Mouse (Mus musculus): ENCODE measurements around the gene Dleu7.

The Dleu7 gene

DNA sequence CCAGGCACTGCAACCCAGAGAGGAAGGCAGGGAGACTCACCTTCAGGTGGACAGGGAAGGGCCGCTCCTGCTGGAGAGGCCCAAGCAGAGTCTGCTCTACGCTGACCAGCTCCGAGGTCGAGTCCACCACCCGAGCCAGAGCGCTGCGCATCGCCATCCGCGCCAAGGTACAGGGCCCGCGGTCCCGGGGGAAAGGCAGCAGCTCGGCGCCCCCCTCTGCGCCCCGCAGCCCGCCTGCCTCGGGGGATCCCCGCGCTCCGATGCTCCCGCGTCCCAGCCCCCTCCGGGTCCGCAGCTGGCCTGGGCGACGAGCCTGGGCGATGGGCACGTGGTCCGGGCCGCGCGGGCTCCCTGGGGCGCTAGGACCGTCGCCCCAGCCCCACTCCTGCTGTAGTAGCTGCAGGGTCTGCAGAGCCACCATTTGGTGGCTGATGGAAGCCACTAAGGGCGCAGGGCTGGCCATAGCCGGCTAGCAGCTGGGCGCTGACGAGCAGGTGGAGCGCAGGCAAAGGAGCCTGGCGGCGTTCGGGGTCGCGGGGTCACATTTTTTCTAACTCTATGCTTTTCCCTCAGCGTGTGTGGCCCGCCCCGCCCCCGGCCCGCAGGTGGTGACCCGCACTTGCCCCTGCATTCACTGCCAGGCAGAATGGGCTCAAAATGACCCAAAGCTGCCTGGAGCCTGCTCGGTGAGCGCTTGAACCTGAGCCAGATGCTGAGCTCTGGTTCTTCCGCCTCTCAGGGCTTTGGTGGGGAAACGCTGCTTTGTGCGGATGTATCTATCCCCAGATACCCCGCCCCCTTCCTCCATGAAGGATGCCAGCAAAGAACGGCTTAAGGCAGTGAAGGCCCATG lies at the start of gene Dleu7, which contains the start of gene Rnaseh2b:
TSS of gene Dleu7 (minus strand) at position 560 of the 852 bp plus-strand sequence.
TSS of gene Rnaseh2b (plus strand) at position 102 of the 852 bp plus-strand sequence.
- no peak for DNase-seq (ENCODE audit: low spot score in 2 of 2)

DNA sequence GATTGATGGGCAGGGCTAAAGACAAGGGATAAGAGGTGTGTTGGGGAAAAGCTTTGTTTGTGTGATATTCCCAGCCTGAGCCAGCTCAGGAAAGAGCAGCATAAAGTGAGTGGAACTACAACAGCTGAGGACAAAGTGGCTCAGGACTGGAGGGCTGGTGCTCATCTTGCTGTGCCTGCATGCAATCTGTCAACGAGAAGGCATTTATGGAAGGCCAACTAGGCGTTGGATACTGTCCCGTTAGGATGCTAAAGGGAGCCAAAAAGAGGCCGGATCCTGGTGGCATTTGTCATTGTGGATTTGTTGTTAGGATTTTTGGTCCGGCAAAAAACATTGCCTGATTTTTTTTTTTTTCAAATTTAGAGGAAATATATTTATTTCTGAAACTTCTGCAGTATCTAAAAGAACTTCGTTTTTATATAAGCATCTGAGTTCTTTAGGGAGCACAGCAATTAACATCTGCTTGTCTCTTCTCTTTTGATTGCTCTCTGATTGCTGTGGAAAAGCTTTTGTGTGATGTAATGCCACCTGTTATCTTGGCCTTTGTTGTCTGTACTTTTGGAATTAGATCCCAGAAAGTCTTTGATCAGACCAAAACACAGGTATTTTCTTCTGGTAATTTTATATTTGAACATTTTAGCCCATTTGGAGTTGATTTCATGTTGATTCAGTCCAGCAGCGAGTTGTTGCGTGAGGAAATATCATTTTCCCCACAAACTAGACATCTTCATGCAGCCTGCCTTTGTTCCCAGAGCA lies 49.2 kb upstream of the Dleu7 start:
- no peak for DNase-seq (ENCODE audit: low spot score in 2 of 2)

DNA sequence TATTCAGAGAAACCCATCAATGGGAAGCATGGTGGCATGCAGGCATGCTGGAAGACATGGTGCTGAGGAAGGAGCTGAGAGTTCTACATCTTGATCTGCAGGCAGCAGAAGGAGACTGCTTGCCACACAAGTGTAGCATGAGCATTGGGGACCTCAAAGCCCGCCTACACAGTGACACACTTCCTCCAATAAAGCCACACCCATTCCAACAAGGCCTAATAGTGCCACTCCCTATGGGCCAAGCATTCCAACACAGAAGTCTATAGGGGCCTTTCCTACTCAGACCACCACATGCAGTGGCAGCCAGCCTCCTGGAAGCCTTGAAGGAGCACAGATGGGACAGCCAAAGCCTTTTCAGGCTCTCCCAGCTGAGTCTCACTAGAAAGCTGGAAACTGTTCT lies 46.3 kb upstream of the Dleu7 start:
- DNase-seq (ENCODE audit: low spot score in 2 of 2), result no peak

DNA sequence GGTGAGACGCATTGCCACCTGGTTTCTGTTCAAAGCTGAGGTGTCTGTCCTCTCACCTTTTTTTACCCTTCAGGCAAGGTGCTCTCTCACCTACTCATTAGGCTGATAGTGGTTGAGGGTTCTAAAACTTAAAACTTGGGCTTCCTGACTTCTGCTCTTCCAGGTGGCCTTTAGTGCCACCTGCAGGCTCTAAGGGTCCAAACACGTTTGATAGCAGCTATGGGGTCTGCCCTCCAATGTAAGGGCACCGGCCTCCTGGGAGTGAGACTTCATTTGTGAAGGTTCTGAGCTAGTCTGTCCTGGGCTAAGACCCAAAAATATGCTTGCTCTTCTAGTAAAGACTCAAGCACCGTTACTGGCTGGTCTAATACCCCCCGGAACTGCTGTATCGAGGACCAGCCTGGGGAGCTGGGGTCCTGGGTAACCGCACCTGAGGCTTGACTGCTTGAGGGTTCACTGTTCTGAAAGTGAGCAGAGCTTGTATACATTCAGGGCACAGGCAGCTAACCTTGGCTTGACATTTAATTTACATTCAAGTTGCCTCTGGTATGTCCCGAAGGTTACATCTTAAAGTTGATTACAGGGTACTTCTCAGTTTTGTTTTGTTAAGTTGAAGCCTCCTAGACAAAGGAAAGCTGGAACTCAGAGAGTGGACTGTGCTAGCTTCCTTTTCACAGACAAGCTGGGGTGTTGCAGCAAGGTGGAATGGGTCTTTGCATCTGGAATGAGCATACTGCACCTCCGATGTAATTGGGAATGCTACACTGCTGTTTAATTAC lies 41.3 kb upstream of the Dleu7 start:
- no peak for DNase-seq (ENCODE audit: low spot score in 2 of 2)

DNA sequence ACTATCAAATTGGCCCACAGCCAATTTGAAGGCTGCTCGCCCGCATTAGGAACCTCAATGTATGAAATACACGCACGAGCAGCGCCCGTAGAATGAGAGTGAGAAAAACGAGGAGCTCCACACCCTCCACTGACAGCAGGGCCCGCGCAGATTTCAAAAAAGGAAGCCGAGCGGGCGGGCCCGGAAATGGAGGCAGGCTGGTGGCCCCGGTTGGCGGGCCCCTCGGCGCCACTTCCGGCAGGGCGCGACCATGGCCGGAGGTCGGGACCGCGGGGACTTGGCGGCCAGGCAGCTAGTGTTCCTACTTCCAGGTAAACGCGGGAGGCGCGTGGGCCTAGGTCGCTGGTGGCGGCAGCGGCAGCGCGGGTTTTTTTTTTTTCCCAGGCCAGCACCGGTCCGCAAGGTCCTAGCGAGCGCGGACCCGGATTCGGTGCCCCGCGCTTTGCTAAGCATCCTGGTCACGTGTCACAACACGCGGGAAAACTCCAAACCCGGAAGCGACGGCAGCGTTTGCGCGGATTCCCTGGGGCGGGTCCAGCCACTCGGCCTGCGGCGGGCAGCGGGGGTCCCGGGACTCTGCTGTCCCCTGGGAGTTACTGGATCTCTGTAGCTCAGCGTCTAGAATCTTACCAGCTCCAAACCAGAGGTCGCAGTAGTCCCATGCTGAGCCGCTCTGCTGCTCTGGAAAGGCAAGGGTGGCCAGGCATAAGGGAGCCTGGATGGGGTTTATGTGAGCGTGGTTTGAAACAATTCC lies 39.2 kb upstream of the Dleu7 start:
- peak; percentile 74 to 79 for DNase-seq (ENCODE audit: low spot score in 2 of 2)

DNA sequence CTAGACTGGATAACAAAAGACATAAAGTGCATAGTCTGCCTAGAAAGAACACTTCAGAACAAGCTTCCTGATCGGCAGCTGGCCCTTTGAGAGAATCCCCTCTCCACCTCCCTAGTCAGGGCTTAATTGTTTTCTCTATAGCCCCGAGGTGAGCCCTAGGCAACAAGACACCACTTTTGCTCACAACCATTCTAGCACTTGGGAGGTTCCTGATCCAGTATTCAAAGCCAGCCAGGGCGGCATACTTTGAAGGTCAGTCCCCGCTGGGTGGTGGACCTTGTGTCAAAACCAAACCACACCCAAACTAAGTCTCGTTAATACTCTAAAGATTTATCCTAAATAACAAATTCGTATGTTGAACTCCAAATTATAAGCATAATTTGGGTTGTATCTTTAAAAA lies 38.6 kb upstream of the Dleu7 start:
- no peak for DNase-seq (ENCODE audit: low spot score in 2 of 2)

DNA sequence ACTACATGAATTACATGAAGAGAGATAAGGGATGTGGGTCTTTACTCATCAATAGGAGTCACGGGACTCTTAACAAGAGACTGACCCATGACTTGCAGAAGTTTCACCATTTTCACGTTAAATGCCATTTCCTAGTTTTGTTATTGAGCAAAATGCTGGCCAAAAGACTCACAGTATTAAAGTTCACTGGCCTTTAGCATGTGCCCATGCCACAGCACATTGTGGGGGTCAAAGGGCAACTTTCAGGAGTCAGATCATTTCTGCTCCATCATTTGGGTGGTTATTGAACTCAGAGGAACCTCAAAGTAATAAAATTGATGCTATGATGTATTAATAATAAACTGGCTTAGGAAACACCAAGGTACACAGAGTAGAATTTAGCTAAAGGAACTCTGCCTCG lies 36.8 kb upstream of the Dleu7 start:
- no peak for DNase-seq (ENCODE audit: low spot score in 2 of 2)

DNA sequence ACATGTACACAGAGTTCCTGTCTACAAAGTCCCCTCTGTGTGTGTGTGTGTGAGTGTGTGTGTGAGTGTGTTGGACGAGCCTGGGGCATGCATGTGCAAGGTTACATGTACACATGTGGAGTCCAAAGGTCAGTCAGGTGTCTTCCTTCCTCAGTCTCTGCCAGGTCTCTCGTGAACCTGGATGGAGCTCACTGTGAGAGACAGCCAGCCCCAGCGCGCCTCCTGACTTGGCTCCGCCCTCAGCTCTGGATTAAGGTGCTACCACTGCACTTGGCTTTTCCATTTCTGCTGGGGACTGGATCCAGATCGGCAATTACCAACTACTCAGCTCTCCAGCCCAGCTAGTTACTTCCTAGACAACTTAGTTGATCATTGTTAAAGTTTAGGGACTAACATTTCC lies 35.8 kb upstream of the Dleu7 start:
- DNase-seq (ENCODE audit: low spot score in 2 of 2), result no peak

DNA sequence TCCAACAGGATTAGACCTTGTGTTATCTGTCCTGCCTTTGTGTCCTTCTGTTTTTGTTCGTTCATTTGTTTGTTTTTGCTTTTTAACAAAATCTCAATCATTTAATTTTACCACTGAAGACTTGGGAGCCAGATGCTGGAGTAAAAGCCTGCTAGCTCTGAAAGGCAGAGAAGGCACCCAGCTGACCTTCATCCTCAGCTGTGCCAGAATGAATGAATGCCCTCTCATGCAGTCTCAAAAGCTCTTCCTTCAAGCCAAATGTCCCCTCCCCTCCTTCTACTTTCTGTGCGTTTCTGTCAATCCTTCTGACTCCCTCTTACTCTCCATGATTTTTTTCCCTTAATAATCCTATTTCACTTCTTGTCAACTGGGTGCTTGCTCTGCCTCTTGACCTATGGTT lies 34.3 kb upstream of the Dleu7 start:
- no peak for DNase-seq (ENCODE audit: low spot score in 2 of 2)

DNA sequence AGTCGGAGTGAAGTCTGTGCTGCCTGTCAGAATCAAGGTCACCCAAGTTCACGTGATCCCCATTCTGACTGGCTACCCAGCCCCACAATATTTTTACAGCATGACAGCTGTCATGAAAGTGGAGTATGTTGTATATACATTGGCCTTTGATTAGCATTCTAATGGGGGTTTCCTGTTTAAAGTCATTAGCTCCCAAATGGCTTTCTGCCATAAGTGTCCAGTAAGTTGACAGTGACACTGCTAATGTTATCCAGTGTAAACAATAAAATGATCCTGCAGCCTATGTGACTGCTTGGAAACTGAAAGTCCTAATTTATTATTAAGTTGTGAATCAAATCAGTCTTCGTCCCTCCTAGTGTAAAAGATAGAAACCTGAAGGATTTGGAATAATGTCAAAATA lies 33.2 kb upstream of the Dleu7 start:
- no peak for DNase-seq (ENCODE audit: low spot score in 2 of 2)

DNA sequence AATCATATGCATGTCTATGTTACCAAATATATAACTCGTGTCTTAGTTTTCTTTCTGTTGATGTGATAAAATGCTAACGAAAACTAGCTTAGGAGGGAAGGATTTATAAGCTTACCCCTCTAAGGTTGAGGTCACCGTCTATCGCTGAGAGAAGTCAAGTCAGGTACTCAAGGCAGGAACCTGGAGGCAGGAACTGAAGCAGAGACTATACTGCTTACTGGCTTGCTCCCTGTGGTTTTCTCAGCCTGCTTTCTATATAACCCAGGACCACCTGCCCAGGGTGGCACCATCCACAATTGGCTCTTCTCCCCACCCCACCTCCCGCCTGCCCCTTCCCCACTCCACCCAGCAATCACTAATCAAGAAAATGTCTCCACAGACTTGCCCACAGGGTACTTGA lies 32.1 kb upstream of the Dleu7 start:
- no peak for DNase-seq (ENCODE audit: low spot score in 2 of 2)

DNA sequence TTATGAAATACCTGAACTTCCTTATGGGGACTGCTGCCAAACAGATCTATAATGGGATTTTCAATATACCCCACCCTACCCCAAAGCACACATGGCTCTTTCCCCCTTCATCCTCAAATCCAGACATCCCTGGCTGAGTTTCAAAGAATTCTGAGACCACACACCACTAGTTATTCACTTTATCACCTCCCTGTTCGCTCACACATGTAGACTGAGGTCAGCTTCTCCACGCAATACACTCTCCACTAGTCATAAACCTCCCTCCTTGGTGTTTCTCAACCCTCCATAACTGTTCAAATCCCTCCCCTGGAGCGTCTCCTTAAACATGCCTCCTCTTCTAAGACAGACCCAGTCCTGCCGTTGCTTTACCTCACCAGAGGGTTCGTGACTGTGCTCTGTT lies 30.6 kb upstream of the Dleu7 start:
- no peak for DNase-seq (ENCODE audit: low spot score in 2 of 2)

DNA sequence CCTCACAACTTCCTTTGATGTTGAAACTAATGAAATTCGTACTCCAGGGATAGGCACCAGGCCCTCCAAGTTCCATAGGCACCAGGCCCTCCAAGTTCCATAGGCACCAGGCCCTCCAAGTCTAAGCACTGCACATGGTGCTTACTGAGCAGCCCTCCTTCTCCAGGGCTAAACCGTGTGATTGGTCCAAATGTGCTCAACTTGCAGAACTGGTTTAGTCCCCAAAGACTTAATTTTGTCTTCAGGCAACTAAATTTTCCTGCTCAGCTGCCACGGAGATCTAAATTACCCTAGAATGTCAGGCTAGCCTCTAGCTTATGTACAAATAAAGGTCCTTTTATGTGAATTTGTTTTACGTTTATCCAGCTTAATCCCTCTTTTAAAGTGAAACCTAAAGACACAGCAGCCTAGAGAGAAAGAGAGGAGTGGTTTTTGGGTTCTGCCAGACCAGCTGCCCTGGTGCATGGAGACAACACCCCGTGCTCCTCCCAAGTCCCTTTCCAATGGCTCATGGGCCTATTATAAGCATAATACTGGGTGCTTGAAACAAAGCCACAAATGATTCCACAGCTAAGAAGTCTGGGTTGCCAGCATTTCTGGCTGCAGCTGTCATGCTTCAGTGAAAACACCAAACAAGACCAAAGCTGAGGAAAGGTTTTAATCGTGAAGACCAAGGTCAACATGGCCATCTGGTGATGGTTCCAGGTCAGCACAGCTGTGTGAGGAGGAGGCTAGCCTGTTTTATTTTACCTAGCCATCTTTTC lies 29.9 kb upstream of the Dleu7 start:
- no peak for DNase-seq (ENCODE audit: low spot score in 2 of 2)

DNA sequence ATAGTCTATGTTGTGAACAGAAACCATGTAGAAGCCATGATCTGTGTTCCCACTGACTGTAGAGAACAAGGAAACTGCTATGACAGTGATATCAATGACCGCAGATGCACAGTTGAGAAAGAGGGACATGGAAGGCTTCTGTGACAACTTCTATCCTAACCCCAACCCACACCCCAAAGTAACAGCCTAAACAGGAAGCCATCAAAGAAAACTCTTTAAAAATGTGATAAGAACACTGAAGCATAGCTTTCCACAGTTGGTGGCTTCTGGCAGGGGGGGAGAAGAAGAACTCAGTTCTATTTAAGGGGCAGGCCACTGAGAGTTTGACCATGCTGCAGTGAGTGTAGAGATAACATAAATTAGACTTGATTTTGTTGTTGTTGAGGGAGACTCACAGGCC lies 18.8 kb upstream of the Dleu7 start:
- DNase-seq (ENCODE audit: low spot score in 2 of 2), result no peak

DNA sequence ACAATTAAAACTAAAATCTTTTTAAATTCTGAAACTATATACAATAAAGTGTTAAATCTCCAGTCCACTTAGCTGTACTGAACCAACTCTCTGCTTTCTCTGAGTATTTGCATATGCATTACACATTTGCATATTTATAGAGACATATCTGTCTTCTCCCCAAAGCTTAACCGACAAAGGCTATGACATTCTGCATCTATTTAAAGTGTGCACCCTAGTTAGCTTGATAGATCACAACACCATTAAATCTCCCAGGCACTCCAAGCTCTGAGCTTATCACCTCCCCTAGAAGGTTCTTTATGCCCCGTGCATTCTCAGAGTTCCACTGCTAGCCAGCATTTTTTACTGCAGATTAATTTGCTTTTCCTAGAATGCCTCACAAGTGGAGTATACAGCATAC lies 16.2 kb upstream of the Dleu7 start:
- no peak for DNase-seq (ENCODE audit: low spot score in 2 of 2)

DNA sequence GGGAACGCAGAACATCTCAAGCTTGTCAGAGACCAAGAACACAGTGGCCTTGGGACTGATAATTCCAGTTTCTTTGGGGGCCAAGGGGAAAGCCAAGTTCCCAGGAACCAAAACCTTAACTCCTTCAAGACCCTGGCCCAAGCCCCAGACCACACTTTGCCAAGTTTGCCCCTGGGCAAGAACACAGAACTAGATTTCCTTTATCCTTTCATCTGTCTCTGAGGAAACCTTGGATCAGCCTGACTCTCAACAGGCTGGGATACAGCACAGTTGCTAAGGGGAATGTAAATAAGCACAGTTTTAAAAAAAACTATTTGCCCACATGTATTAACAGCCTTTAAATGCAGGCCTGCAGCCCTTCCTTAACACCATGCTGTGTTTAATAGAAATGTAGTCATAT lies 14.7 kb upstream of the Dleu7 start:
- DNase-seq (ENCODE audit: low spot score in 2 of 2), result no peak

DNA sequence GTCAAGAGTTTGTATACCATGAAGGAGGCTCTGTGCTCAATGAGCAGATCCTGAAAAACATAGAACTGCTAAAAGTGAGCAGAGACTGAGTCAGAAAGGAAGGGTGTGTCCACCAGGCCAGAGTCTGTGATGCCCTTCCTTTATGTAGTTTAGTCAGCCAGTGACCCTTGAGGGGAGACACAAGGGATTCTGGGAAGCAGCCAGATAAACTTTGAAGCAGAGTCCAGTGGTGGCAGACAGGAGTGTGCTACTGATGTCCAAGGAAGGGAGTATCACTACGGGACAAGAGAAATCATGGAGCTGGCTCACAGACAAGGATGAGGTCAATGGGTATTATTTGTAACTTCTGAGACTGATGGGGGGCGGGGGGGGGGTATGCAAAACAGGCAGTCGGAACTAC lies 7.2 kb upstream of the Dleu7 start:
- no peak for DNase-seq (ENCODE audit: low spot score in 2 of 2)

DNA sequence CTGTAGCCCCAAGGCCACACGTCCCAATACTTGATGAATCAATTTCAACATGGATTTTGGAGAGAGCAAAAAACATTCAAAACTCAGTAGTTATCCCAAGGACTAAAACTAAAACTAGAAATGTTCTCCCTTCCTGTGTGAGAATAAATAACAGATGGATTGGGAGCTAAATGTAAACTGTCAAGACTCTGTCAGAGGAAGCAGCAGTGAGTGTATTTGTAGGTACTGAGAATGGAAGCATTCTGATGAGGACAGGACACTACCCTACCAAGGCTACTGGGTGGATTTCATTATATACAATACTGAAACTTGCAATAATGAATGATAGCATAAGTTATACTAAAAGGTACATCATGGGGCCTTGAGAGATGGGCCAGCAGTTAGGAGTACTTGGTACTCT lies 6.0 kb upstream of the Dleu7 start:
- DNase-seq (ENCODE audit: low spot score in 2 of 2), result no peak

DNA sequence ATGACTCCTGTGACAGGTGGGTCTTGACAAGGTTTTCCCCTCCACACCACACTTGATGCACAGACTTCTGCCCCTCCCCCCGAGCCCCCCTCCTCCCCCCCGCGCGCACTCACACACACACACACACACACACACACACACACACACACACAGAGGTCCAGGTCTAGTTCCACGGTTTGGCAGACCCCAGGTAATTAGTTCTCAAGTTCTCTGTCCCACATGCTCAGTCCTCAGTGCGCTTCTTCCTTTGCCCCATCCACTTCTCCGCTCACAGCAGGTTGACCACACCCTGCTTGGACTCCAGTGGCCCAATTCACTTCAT lies 720 bp downstream of the Dleu7 start:
- DNase-seq (ENCODE audit: low spot score in 2 of 2), result no peak

DNA sequence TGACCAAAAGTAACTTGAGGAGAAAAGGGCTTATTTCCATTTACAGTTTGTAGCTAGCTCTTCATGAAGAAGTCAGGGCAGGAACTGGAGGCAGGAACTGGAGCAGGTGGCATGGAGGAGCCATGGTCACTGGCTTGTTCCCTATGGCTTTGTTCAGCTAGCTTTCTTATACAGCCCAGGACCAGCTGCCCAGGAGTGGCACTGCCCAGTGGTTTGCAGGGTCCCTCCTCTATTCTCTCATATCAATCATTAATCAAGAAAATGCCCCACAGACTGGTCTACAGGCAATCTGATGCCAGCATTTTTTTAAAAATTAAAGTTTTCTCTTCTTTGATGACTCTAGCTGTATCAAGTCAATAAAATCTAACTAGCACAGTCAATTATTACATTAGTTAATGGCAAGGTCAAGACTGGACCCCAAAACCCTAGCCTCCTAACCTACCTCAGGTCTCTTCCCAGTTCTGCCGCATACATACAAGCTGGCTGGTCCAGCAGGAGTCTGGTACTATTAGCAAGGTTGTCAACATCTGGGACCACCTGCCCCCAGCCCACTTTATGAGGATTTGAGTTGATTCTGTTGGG lies 1.4 kb downstream of the Dleu7 start:
- DNase-seq (ENCODE audit: low spot score in 2 of 2), result no peak

DNA sequence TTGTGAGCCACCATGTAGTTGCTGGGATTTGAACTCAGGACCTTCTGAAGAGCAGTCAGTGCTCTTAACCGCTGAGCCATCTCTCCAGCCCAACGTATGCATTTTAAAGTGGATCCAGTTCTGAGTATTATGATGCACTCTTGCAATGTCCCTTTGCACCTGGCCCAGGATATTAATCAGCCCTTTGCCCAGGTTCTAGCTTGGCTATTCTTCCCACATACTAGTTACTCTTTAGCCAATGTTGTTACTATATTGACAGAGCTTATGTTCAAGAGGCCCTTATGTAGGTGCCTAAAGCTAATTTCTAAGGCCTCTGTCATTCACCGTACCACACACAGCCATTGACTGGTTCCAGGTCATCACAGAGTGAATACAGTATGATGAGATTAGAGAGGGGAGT lies 4.1 kb downstream of the Dleu7 start:
- no peak for DNase-seq (ENCODE audit: low spot score in 2 of 2)

All from natural killer cell, adult 2 months (primary cell).